Mouse (Mus musculus) CH12.LX (cell line): ENCODE data around the gene Rapgef4.

ENCODE experiments used
- CHD2 ChIP-seq: IDR thresholded peaks from 2 replicates; pipeline ENCODE4 v1.6.1; 2011; ENCODE audit warnings: low read length, improper control_type of control experiment
- CTCF ChIP-seq, 2 experiments: IDR thresholded peaks in 1 of 2; conservative IDR thresholded peaks in 1 of 2; 2 replicates each; pipeline ENCODE4 v1.5.1; 2011 to 2012; ENCODE audit warnings: low read depth in 2 of 2, low read length in 2 of 2, improper control_type of control experiment in 1 of 2, inconsistent platforms in 1 of 2, mild to moderate bottlenecking in 1 of 2, moderate library complexity in 1 of 2
- EP300 ChIP-seq: IDR thresholded peaks from 2 replicates; pipeline ENCODE4 v1.6.1; 2011; ENCODE audit warnings: low read length, improper control_type of control experiment
- HCFC1 ChIP-seq: IDR thresholded peaks from 2 replicates; pipeline ENCODE4 v1.6.1; 2012; ENCODE audit warnings: low read depth, mild to moderate bottlenecking, inconsistent platforms, low read length, improper control_type of control experiment
- MXI1 ChIP-seq: IDR thresholded peaks from 2 replicates; pipeline ENCODE4 v1.6.1; 2011; ENCODE audit warnings: mild to moderate bottlenecking, low read depth, low read length, improper control_type of control experiment
- MYC ChIP-seq: IDR thresholded peaks from 2 replicates; pipeline ENCODE4 v1.6.1; 2011; ENCODE audit warnings: low read depth, mild to moderate bottlenecking, improper control_type of control experiment, low read length
- SMC3 ChIP-seq: IDR thresholded peaks from 2 replicates; pipeline ENCODE4 v1.6.1; 2011; ENCODE audit warnings: low read depth, low read length, improper control_type of control experiment
- USF1 ChIP-seq: IDR thresholded peaks from 2 replicates; pipeline ENCODE4 v1.6.1; 2014; ENCODE audit warnings: low read depth, mild to moderate bottlenecking, inconsistent platforms, low read length, improper control_type of control experiment
- ZKSCAN1 ChIP-seq: IDR thresholded peaks from 2 replicates; pipeline ENCODE4 v1.6.1; 2012; ENCODE audit warnings: low read depth, inconsistent platforms, low read length, improper control_type of control experiment, borderline replicate concordance
- ZNF384 ChIP-seq: IDR thresholded peaks from 2 replicates; pipeline ENCODE4 v1.6.1; 2012; ENCODE audit warnings: low read depth, low read length, improper control_type of control experiment, inconsistent platforms

- TF ChIP-seq CTCF (conservative IDR thresholded peaks at IDR 0.05 in 1 of 2, IDR thresholded peaks at IDR 0.05 in 1 of 2; ENCODE audit: low read depth in 2 of 2, low read length in 2 of 2), result no peak
- TF ChIP-seq CHD2, result no peak
- TF ChIP-seq MYC, result no peak
- no peak for TF ChIP-seq HCFC1
- TF ChIP-seq EP300, result no peak
- no peak for TF ChIP-seq ZNF384
- no peak for TF ChIP-seq SMC3
- TF ChIP-seq ZKSCAN1, result no peak
- TF ChIP-seq MXI1, result no peak
- no peak for TF ChIP-seq USF1
Observed at GRCm38 (mm10) chr2:72247819-72248218, 266.8 kb downstream of the Rapgef4 start.
